Mouse (Mus musculus) CH12.LX (cell line): ENCODE measurements around the gene Dusp10. TPM values are rescaled to one million over a fixed set of nuclear protein-coding genes. Genes with fewer than 3 reads are reported as not detected.

ENCODE experiments used
- DNase-seq: peaks from one replicate; pipeline ENCODE4 v3.0.0-alpha.2; 2013; ENCODE audit errors: extremely low read depth
- H3K27ac ChIP-seq: 2 replicates; pipeline ENCODE4 v1.5.1; 2012; ENCODE audit warnings: low read depth, mild to moderate bottlenecking, control low read depth, moderate library complexity; ENCODE audit not compliant: insufficient read depth
- H3K27me3 ChIP-seq: replicated peaks from 2 replicates; pipeline ENCODE3; 2012; ENCODE audit warnings: inconsistent platforms
- H3K36me3 ChIP-seq, 2 experiments: replicated peaks in 1 of 2; 2 replicates each; pipeline versions ENCODE3 to v1.6.1; 2012; ENCODE audit warnings: inconsistent platforms in 1 of 2, low read length in 1 of 2, mild to moderate bottlenecking in 1 of 2, mixed read lengths in 1 of 2, moderate library complexity in 1 of 2; ENCODE audit not compliant: control insufficient read depth in 1 of 2, insufficient read depth in 1 of 2
- H3K4me1 ChIP-seq, 2 experiments: 2 replicates each; pipeline ENCODE4 v1.6.1; 2012; ENCODE audit warnings: inconsistent platforms in 1 of 2, moderate library complexity in 1 of 2; ENCODE audit not compliant: insufficient read depth in 2 of 2, control insufficient read depth in 1 of 2
- H3K4me2 ChIP-seq: 2 replicates; pipeline ENCODE4 v1.6.1; 2012; ENCODE audit warnings: low read depth, mild to moderate bottlenecking, control low read depth; ENCODE audit not compliant: poor library complexity, insufficient read depth, severe bottlenecking
- H3K4me3 ChIP-seq, 3 experiments: fragments of 150-350 bp in 1 of 3; sonication (generic) in 1 of 3; replicated peaks in 1 of 3; 2 replicates each; pipeline versions ENCODE3 to v1.5.1; 2011 to 2012; ENCODE audit warnings: low read depth in 2 of 3, low read length in 2 of 3, mild to moderate bottlenecking in 2 of 3, moderate library complexity in 2 of 3, control low read depth in 1 of 3, improper control_type of control experiment in 1 of 3, inconsistent platforms in 1 of 3, mixed read lengths in 1 of 3; ENCODE audit not compliant: poor library complexity in 1 of 3
- H3K79me2 ChIP-seq: replicated peaks from 2 replicates; pipeline ENCODE4 v1.6.1; 2012; ENCODE audit warnings: mild to moderate bottlenecking, moderate library complexity; ENCODE audit not compliant: control insufficient read depth, poor library complexity, insufficient read depth, severe bottlenecking; ENCODE audit errors: extremely low read depth
- H3K9ac ChIP-seq: 2 replicates; pipeline ENCODE4 v1.6.1; 2012; ENCODE audit warnings: low read depth, mild to moderate bottlenecking, control low read depth, moderate library complexity; ENCODE audit not compliant: insufficient read depth
- H3K9me3 ChIP-seq: replicated peaks from 2 replicates; pipeline ENCODE3; 2012; ENCODE audit warnings: low read length, inconsistent platforms, mixed read lengths
- CHD1 ChIP-seq: IDR thresholded peaks from 2 replicates; pipeline ENCODE4 v1.6.1; 2012; ENCODE audit warnings: low read depth, low read length, improper control_type of control experiment, inconsistent platforms
- CHD2 ChIP-seq: IDR thresholded peaks from 2 replicates; pipeline ENCODE4 v1.6.1; 2011; ENCODE audit warnings: low read length, improper control_type of control experiment
- CTCF ChIP-seq, 2 experiments: IDR thresholded peaks in 1 of 2; conservative IDR thresholded peaks in 1 of 2; 2 replicates each; pipeline ENCODE4 v1.5.1; 2011 to 2012; ENCODE audit warnings: low read depth in 2 of 2, low read length in 2 of 2, improper control_type of control experiment in 1 of 2, inconsistent platforms in 1 of 2, mild to moderate bottlenecking in 1 of 2, moderate library complexity in 1 of 2
- ETS1 ChIP-seq: conservative IDR thresholded peaks from 2 replicates; pipeline ENCODE4 v1.6.1; 2012; ENCODE audit warnings: low read depth, mild to moderate bottlenecking, inconsistent platforms, low read length, improper control_type of control experiment, moderate library complexity
- GABPA ChIP-seq: IDR thresholded peaks from 2 replicates; pipeline ENCODE4 v1.6.1; 2012; ENCODE audit warnings: low read depth, low read length, improper control_type of control experiment, inconsistent platforms; ENCODE audit not compliant: insufficient replicate concordance
- HCFC1 ChIP-seq: IDR thresholded peaks from 2 replicates; pipeline ENCODE4 v1.6.1; 2012; ENCODE audit warnings: low read depth, mild to moderate bottlenecking, inconsistent platforms, low read length, improper control_type of control experiment
- JUN ChIP-seq: IDR thresholded peaks from 2 replicates; pipeline ENCODE4 v1.6.1; 2011; ENCODE audit warnings: low read depth, mild to moderate bottlenecking, low read length, improper control_type of control experiment, moderate library complexity; ENCODE audit not compliant: insufficient read depth
- MAFK ChIP-seq: IDR thresholded peaks from 2 replicates; pipeline ENCODE4 v1.6.1; 2011; ENCODE audit warnings: low read length, improper control_type of control experiment; ENCODE audit not compliant: insufficient replicate concordance
- MXI1 ChIP-seq: IDR thresholded peaks from 2 replicates; pipeline ENCODE4 v1.6.1; 2011; ENCODE audit warnings: mild to moderate bottlenecking, low read depth, low read length, improper control_type of control experiment
- NELFE ChIP-seq: IDR thresholded peaks from 2 replicates; pipeline ENCODE4 v1.6.1; 2011; ENCODE audit warnings: low read depth, low read length, improper control_type of control experiment
- NRF1 ChIP-seq: IDR thresholded peaks from 2 replicates; pipeline ENCODE4 v1.6.1; 2014; ENCODE audit warnings: low read depth, mild to moderate bottlenecking, inconsistent platforms, low read length, improper control_type of control experiment, moderate library complexity
- RAD21 ChIP-seq: IDR thresholded peaks from 2 replicates; pipeline ENCODE4 v1.6.1; 2011; ENCODE audit warnings: low read depth, mild to moderate bottlenecking, low read length, improper control_type of control experiment, moderate library complexity
- SIN3A ChIP-seq: IDR thresholded peaks from 2 replicates; pipeline ENCODE4 v1.6.1; 2012; ENCODE audit warnings: low read length, improper control_type of control experiment, inconsistent platforms
- TCF12 ChIP-seq: IDR thresholded peaks from 2 replicates; pipeline ENCODE4 v1.6.1; 2014; ENCODE audit warnings: low read depth, mild to moderate bottlenecking, inconsistent platforms, low read length, improper control_type of control experiment
- USF2 ChIP-seq: conservative IDR thresholded peaks from 2 replicates; pipeline ENCODE4 v1.6.1; 2011; ENCODE audit warnings: low read depth, low read length, improper control_type of control experiment
- ZC3H11A ChIP-seq: IDR thresholded peaks from 2 replicates; pipeline ENCODE4 v1.6.1; 2012; ENCODE audit warnings: low read depth, mild to moderate bottlenecking, inconsistent platforms, low read length, improper control_type of control experiment
- ZKSCAN1 ChIP-seq: IDR thresholded peaks from 2 replicates; pipeline ENCODE4 v1.6.1; 2012; ENCODE audit warnings: low read depth, inconsistent platforms, low read length, improper control_type of control experiment, borderline replicate concordance
- ZMIZ1 ChIP-seq: IDR thresholded peaks from 2 replicates; pipeline ENCODE4 v1.6.1; 2012; ENCODE audit warnings: low read depth, mild to moderate bottlenecking, inconsistent platforms, low read length, improper control_type of control experiment
- dilution Hi-C: fragments of 300-500 bp; cut with MboI; formaldehyde crosslinking; loops from 2 replicates; pipeline ENCODE4 v1.14.3; 2020; ENCODE audit warnings: low sequenced_read_pairs; ENCODE audit not compliant: extremely low pct_unique_long_range_greater_than_20kb, extremely low pct_ligation_motif_present
- in situ Hi-C: fragments of 300-500 bp; cut with MboI; formaldehyde crosslinking; loops from 3 replicates; pipeline ENCODE4 v1.14.3; 2019; ENCODE audit warnings: low sequenced_read_pairs, low pct_ligation_motif_present, low pct_unique_long_range_greater_than_20kb, mixed read lengths
- polyA plus RNA-seq: library from polyadenylated mRNA; unstranded; fragments of >175 nt; gene quantifications from 2 replicates; pipeline ENCODE4 v1.2.1, GENCODE M21; 2012; ENCODE audit warnings: low read depth; ENCODE audit not compliant: insufficient read length
- total RNA-seq, 2 experiments: library from RNA; depleted of rRNA; stranded (reverse); fragments of 300-350 nt in 1 of 2; fragments of >200 nt in 1 of 2; gene quantifications; 2 replicates each; pipeline ENCODE4 v1.2.3; 2012 to 2014

Gene Dusp10
- total and polyA plus RNA-seq, 3 experiments = 2.8 to 16.1 (median 14.2) TPM

GRCm38 (mm10) chr1:184034741-184035181 is 21.7 kb downstream of the Dusp10 start:
- Histone ChIP-seq H3K4me2 (peak overlapping the region; percentile 84), H3K9ac (peak overlapping the region; percentile 34), H3K79me2 (no peaks in the 10 kb centered on the region), H3K9me3 (no peaks in the 10 kb centered on the region), H3K4me1 (peaks cover 0 to 48% of the 10 kb centered on the region in 2 experiments; a peak in 2 of 4 replicates), H3K36me3 (peaks cover 0 to 35% of the 10 kb centered on the region in 2 experiments), H3K27ac (no peak overlapping the region)
- dilution Hi-C loops (no loop called here), in situ Hi-C loops (loop anchor here (25.0 kb wide), 2 partner anchors 203 to 372 kb away; no protein-coding TSS in a partner anchor)
- no peak for DNase-seq
- peak; percentile 21; the same call in 1 of the 2 replicates for TF ChIP-seq SIN3A
- TF ChIP-seq CTCF (conservative IDR thresholded peaks at IDR 0.05 in 1 of 2, IDR thresholded peaks at IDR 0.05 in 1 of 2; ENCODE audit: low read depth in 2 of 2, low read length in 2 of 2) = no peak
- TF ChIP-seq ZMIZ1 = no peak
- TF ChIP-seq, all 38 proteins: peak for 1
- H3K4me3 ChIP-seq = peak overlapping the region; percentile 64 to 89 (median 64)
- H3K27me3 ChIP-seq = no peaks in the 10 kb centered on the region

- TF ChIP-seq SIN3A (no peak), JUN (no peak)
- Histone ChIP-seq H3K4me3 (peak overlapping the region in 2 of 3 experiments; percentile 59 to 64), H3K4me2 (no peak overlapping the region), H3K9ac (no peak overlapping the region), H3K36me3 (peaks cover 0 to 40% of the 10 kb centered on the region in 2 experiments), H3K79me2 (no peaks in the 10 kb centered on the region), H3K27me3 (no peaks in the 10 kb centered on the region), H3K9me3 (no peaks in the 10 kb centered on the region), H3K4me1 (peaks cover 0 to 55% of the 10 kb centered on the region in 2 experiments; a peak in 2 of 4 replicates), H3K27ac (no peak overlapping the region)
- no peak for DNase-seq
- dilution Hi-C loops (no loop called here), in situ Hi-C loops (loop anchor here (25.0 kb wide), 2 partner anchors 202 to 373 kb away; no protein-coding TSS in a partner anchor)
Measured at GRCm38 (mm10) chr1:184035346-184035903, 22.3 kb downstream of the Dusp10 start.

DNA sequence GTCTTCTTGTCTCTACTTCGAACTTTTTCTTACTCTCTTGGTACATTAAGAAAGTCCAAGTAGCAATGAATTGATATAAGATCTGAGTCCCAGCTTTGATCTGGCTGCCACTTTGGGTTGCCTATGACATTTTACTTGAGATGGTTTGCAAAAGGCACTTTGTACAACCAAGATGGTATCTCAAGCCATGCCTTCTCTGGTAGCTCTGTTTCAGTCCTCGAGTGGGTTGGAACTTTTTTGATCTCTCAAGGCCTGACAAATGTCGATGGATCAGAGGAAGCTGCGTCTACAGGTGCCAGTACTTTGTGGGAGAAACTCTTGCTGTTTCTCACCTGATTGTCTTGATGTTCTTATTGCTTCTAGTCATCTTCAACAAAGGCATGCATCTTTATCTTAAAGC is 24.7 kb downstream of the Dusp10 start:
- TF ChIP-seq NELFE (no peak), MXI1 (no peak), RAD21 (no peak), ETS1 (no peak), CHD1 (no peak), USF2 (no peak), HCFC1 (no peak), CTCF (conservative IDR thresholded peaks at IDR 0.05 in 1 of 2, IDR thresholded peaks at IDR 0.05 in 1 of 2; ENCODE audit: low read depth in 2 of 2, low read length in 2 of 2) (no peak), ZKSCAN1 (no peak), NRF1 (no peak), ZC3H11A (no peak), MAFK (no peak), SIN3A (no peak), CHD2 (no peak), GABPA (no peak), TCF12 (no peak)
- no peak overlapping the region for H3K9ac ChIP-seq
- no peaks in the 10 kb centered on the region for H3K27me3 ChIP-seq
- DNase-seq = no peak
- dilution Hi-C loops (no loop called here), in situ Hi-C loops (loop anchor here (25.0 kb wide), 2 partner anchors 199 to 376 kb away; no protein-coding TSS in a partner anchor)
- H3K4me2 ChIP-seq = no peak overlapping the region
- H3K36me3 ChIP-seq = peaks cover 0 to 44% of the 10 kb centered on the region in 2 experiments
- H3K4me1 ChIP-seq = peaks cover 0 to 71% of the 10 kb centered on the region in 2 experiments; a peak in 2 of 4 replicates
- no peak overlapping the region for H3K27ac ChIP-seq
- H3K79me2 ChIP-seq = no peaks in the 10 kb centered on the region
- no peak overlapping the region for H3K4me3 ChIP-seq
- H3K9me3 ChIP-seq = no peaks in the 10 kb centered on the region
